Mouse (Mus musculus) 3T3-L1 (cell line): ENCODE measurements around the gene H2-M3.
"Not testable (repeated sequence)": the region's sequence is repeated elsewhere in the genome, so short reads cannot be mapped to it uniquely, and the experiment has no call there.

Experiments used
- DNase-seq: peaks from one replicate; pipeline ENCODE4 v3.0.0-alpha.2; 2015; ENCODE audit warnings: low read depth, low spot score

The H2-M3 gene

DNA sequence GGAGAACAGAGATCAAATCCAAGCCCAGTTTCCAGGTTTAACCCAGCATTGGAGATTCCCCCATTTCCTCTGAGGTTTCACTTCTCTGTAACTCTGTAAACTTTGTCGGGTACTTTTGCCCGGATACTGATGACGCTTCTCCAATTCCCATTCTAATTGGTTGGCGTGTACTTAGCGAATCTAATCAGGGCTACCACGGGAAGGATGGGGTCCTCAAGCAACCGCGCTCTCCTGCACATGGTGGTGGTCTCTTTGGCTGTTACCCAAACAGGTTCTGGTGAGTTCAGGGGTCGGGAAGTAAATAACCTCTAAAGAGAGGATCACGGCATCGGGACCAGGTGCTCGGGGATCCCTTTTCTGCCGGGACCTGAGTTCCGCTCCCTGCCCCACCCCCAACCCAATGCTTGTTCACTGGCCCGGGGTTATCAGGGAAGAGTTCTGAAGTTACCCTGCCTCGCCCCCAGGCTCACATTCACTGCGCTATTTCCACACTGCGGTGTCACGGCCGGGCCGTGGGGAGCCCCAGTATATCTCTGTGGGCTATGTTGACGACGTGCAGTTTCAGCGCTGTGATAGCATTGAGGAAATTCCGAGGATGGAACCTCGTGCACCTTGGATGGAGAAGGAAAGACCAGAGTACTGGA lies at the start of gene H2-M3:
H2-M3 (plus strand) TSS at position 163 of the 644 bp plus-strand sequence.
- DNase-seq = peak; percentile 98

DNA sequence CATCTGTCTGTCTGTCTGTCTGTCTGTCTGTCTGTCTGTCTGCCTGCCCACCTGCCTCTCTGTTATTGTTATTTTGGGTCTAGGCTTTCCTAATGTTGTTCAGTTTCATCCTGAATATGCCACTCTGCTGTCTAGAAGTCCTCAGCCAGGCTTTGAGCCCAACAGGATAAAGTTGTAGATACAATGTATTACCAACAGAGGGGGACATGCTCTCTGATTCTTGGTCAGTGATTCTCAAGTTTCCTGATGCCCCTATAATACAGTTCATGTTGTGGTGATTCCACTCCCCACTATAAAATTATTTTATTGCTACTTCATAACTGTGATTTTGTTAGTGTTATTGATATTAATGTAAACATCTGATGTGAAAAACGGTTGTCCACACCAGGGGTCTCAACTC lies 48.1 kb upstream of the H2-M3 start:
- DNase-seq = peak; percentile 59

DNA sequence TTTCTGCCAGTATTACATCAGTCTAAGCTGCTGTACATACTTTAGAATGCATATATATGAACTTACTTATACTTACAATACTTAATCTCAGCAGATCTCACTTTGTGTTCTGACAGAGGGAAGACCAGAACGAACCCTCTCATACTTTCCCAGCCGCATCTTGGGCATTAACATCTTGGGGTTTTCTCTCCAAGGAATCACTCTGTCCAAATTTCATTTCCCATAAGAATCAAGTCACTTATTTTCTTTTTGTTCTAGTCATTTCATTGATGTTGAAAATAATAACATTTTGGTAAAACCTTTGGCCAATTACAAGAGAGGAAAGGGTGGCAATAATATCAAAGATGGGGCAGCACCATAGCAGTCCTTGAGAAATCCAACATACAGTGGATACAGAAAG lies 32.8 kb upstream of the H2-M3 start, which contains the start of gene Olfr97:
Olfr97 (minus strand) TSS at position 101 of the 400 bp plus-strand sequence.
- not testable (repeated sequence) for DNase-seq

DNA sequence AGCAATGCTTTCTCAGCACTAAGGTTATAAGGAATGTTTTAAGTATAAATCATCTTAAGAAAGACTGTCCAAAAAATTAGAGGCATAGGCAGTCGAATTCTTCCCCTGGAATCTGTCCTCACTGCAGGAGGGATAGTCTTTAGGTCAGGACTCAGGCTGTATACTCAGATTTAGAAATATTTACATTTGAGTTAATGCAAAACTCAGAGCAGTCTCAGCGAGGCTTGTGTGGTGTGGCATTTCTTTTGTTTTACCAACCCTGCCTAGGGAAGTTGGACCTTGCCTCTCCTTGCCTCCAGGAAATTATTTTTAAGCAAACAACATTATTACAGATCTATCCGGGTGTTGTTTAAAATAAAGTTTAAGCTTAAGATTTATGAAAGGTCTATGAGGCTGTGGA lies 27.8 kb upstream of the H2-M3 start:
- no peak for DNase-seq

DNA sequence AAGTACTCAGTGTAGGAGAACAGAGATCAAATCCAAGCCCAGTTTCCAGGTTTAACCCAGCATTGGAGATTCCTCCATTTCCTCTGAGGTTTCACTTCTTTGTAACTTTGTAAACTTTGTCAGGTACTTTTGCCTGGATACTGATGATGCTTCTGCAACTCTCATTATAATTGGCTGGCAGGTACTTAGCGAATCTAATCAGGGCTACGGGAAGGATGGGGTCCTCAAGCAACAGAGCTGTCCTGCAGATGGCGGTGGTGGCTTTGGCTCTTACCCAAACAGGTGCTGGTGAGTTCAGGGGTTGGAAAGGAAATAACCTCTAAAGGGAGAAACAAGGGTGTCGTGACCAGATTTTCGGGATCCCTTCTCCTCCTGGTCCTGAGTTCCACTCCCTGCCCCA lies 23.3 kb upstream of the H2-M3 start:
- peak; percentile 60 for DNase-seq

DNA sequence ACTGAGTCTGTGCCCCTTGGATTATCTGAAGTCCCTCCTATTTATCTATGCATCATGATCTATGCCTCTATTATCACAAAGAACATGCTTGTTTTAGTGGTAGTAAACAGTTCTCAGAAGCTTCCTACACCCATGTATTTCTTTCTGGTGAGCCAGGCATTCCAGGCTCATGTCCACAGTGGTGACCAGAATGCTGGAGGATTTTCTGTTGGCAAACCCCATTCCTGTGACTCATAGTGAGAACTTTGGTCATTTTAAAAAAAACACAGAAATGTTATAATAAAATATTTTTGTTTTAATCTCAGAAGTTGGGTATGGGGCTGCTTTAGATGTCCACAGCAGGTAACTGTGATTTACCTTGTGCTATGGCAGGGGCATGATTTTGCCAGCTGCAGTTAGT lies 20.6 kb upstream of the H2-M3 start:
- peak; percentile 73 for DNase-seq

DNA sequence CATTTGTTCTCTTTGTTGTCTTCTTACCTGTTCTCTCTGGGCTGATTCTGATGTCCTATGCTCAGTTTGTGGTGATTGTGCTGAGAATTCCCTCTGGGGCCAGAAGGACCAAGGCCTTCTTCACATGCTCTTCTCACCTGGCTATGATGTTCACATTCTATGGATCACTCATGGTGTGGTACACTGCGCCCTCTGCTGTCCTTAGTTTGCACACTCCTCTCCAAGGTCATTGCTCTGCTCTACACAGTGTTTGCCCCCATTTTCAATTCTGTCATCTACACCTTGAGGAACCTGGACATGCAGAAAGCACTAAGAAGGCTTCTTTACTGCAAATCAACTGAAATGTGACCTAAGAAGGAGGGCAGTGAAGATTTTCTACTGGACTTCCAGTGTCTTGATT lies 19.5 kb upstream of the H2-M3 start:
- DNase-seq = peak; percentile 59

DNA sequence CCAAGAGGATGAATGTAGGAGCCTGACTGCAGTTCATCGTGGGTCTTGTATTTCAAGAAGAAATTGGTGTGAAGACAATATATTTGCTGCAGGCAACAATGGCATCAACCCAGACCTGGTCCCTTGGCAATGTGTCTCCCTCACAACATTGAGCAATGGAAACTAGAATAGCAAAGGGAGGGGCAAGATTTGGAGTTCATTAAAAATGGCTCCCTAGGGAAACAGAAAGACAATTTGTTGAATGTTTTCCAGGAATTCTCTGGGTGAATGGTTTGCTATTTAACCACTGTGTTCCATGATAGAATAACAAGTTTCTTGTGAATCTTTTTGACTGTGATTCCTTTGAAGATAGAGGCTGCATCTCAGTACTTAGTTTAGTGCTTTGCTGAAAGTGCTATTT lies 6.4 kb upstream of the H2-M3 start, which contains the start of gene Olfr98:
Olfr98 (minus strand) TSS at position 124 of the 400 bp plus-strand sequence.
- no peak for DNase-seq

DNA sequence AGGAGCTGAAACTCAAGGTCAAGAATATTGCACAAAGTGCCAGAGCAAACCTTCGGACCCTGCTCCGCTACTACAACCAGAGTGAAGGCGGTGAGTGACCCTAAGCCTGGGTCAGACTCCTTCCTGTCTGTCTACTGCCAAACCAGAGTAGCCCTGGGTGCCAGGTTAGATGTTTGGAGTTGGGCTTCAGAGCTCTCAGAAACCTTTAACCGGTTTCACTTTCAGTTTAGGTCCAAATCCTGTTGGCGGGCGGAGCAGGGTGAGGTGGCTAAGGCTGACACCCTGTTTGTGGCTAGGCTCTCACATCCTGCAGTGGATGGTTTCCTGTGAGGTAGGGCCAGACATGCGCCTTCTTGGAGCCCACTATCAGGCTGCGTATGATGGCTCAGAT lies 677 bp downstream of the H2-M3 start:
- DNase-seq = peak; percentile 81

DNA sequence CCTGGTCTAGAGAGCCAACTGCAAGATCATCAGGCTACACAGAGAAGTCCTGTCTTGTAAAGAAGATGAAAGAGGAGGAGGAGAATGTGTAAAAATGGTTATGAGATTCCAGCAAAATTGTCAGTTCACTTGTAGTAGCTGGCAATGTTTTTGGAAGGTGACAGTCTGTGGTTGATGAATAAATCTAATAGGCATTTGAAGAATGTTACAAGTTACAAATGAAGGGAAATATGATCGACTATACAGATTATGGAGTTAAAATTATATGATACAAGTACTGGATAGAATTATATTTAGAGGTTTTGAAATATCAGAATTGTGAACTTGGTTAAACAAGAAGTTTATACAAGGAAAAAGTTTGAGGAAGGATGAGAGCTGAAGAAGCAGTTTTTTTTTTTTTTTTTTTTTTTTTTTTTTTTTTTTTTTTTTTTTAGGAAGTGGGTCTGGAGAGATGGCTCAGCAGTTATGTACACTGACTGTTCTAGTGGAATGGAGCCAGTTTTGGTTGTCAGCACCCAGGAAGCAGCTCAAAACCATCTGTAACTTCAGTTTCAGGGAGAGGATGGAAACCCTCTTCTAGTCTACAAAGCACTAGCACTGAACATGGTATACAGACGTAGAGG lies 5.7 kb downstream of the H2-M3 start:
- peak; percentile 87 for DNase-seq

DNA sequence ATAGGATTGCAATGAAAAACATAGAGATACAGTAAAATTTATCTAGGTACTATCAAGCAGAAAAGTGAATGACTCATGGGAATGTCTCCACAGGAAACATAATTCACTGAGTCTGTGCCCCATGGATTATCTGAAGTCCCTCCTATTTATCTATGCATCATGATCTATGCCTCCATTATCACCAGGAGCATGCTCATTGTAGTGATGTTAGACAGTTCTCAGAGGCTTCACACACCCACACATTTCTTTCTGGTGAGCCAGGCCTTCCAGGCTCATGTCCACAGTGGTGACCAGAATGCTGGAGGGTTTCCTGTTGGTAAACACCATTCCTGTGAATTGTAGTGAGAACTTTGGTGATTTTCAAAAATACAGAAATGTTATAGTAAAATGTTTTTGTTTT lies 6.6 kb downstream of the H2-M3 start:
- DNase-seq = peak; percentile 64

DNA sequence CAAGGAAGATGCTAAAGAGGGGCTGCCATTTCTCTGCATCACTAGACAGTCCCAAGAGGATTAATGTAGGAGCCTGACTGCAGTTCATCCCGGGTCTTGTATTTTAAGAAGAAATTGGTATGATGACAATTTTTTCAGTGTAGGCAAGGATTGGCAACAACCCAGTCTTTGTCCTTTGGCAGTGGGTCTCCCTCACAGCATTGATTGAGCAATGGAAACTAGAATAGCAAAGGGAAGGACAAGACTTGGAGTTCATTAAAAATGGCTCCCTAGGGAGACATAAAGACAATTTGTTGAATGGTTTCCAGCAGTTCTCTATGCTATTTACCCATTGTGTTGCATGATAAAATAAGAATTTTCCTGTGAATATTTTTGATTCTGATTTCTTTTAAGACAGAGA lies 10.3 kb downstream of the H2-M3 start:
- peak; percentile 34 for DNase-seq

DNA sequence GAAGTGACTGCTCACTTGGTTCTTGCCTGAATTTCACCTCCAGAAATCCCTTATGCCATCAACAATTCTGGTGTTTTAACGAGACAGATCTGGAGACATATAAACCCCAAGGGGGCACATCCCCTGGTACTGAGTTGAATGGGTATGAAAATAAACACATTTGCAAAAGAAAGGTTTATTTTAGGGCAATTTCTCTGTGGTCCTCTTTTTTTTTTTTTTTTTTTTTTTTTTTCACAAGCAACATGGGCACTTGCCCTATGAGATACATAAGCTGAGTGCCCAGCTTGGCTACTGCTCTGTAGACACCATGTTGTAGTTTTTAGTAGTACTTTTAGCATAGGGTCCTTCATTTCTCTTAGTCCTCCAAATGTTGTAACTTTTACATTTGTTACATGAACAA lies 13.3 kb downstream of the H2-M3 start, which contains the start of gene Olfr99:
Olfr99 (minus strand) TSS at position 101 of the 400 bp plus-strand sequence.
- DNase-seq = no peak

DNA sequence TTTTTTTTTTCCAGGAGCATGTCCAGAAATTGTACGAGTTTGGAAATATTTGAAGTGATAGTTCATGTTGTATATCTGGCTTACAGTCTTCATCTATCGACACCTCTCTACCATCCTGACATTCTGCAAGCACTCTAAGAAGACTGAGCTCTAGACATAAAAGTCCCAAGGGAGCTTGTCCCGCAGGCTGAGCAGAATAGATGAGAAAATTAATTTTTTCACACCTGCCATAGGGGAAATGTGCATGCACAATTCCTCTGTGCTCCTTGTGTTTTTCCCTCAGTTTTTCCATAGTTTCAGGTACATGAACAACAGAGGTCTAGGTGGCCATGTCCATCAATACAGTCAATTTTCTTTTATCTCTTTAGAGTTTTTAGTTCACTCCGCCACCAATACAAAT lies 34.2 kb downstream of the H2-M3 start, which contains the start of gene Olfr101:
Olfr101 (minus strand) TSS at position 101 of the 400 bp plus-strand sequence.
- DNase-seq = no peak

DNA sequence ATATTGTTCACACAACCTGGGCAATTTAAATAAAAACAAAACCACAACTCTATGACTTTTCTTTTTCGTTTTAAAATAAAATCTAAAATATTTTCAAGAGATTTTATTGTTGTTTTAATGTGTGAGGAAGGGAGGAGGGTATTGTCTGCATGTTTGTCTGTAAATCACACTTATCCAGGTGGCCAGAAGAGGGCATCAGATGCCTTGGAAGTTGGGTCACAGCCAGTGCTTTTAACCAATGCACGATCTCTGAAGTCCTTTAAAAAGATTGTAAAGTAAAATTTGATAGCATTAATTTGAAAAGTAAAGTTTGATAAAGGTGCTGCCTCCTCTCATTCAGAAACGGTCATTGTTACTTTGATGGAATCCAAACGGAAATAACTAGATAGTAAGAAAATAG lies 38.5 kb downstream of the H2-M3 start:
- DNase-seq = peak; percentile 49

DNA sequence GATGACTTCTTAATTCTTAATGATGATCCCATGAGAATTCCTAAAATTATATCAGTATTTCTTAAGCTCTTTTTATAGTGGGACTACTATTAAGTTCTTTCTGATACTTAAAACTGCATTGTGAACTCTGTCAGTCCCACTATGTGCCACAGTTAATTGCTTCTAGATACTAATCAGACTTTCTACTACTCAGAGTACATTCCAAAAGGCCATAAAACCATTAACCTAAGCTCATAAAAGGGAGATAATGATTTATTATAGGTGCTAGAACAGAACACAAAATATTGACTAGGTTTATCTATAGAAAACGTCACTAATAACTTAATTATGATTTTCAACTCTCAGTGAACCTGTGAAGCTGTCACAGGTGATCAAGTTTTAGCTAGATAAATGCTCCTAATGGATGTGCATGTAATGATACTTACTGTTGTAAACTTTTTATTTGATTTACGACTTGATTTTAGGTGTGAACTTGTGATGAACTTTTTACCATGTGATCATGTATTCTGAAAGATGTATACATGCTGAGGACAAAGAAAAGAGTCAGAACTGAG lies 40.2 kb downstream of the H2-M3 start:
- no peak for DNase-seq

DNA sequence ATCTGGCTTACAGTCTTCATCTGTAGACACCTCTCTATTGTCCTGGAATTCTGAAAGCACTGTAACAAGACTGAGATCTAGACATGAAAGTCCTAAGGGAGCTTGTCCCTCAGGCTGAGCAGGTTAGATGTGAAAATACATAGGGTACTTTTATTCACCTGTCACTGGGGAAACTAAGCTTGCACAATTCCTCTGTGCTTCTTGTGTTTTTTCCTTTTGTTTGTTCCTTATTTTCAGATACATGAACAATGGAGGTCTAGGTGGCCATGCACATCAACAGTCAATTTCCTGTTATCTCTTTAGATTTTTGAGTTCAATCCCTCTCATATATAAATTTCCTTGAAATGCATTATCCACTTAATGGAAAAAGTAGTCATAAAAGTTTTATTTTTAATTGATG lies 46.9 kb downstream of the H2-M3 start, which contains the start of gene Olfr102:
Olfr102 (minus strand) TSS at position 101 of the 400 bp plus-strand sequence.
- no peak for DNase-seq
